Mouse (Mus musculus) cerebellum, adult 2 months (tissue): ENCODE data around the gene Cpn1.

ENCODE experiments used
- CTCF ChIP-seq: fragments of 200-500 bp; IDR thresholded peaks from 2 replicates; pipeline ENCODE4 v1.5.1; 2011; ENCODE audit warnings: low read depth, mild to moderate bottlenecking, control low read depth, low read length, moderate library complexity, borderline replicate concordance; ENCODE audit not compliant: insufficient read depth
- POLR2A ChIP-seq: fragments of 200-500 bp; IDR thresholded peaks from 2 replicates; pipeline ENCODE4 v1.6.1; 2011; ENCODE audit warnings: low read length, control low read depth, borderline replicate concordance; ENCODE audit not compliant: insufficient read depth

DNA sequence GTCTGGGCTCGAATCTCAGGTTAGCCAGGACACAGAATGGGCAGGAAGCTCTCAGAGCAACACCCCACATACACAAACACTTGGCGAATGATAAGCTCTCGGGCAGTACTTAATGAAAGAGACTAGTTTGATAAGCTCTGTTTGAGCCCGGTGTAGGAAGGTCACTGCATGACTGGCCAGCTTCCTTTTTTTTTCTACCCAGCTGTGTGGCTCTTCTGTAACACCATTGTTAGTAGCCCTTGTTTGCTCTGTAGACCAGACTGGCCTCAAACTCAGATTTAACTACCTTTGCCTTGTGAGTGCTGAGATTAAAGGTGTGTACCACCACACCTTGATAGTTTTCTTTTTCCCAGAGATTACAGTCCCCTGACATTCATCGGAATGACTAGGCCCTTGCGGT lies 27.5 kb upstream of the Cpn1 start:
- TF ChIP-seq POLR2A (no peak), CTCF (no peak)
